Mouse (Mus musculus) hindbrain, embryonic 11.5 days (tissue): ENCODE results near the gene Rnf207. TPM values are rescaled to one million over a fixed set of nuclear protein-coding genes. Genes with fewer than 3 reads are reported as not detected.

Experiments used
- ATAC-seq: fragments of 200-750 bp; cut with Nextera tagmentation; 2 replicates; pipeline ENCODE4 v1.8.0; 2017; ENCODE audit warnings: mild to moderate bottlenecking, moderate TSS enrichment, moderate library complexity; ENCODE audit not compliant: low FRiP score
- DNase-seq: peaks from one replicate; pipeline ENCODE4 v3.0.0-alpha.2; 2015; ENCODE audit warnings: low spot score
- H3K27ac ChIP-seq: fragments of 300-500 bp; sonication (generic); 2 replicates; pipeline ENCODE4 v1.5.1; 2014; ENCODE audit warnings: mild to moderate bottlenecking, low read depth, low read length
- H3K27me3 ChIP-seq: fragments of 300-500 bp; sonication (generic); 2 replicates; pipeline ENCODE4 v1.6.1; 2014; ENCODE audit warnings: mild to moderate bottlenecking, low read length, moderate library complexity, mixed read lengths; ENCODE audit not compliant: control insufficient read depth, insufficient read depth
- H3K36me3 ChIP-seq: fragments of 300-500 bp; sonication (generic); 2 replicates; pipeline ENCODE4 v1.6.1; 2014; ENCODE audit warnings: mild to moderate bottlenecking, low read length, moderate library complexity, mixed read lengths; ENCODE audit not compliant: control insufficient read depth, insufficient read depth
- H3K4me1 ChIP-seq: fragments of 300-500 bp; sonication (generic); replicated peaks from 2 replicates; pipeline ENCODE4 v1.6.1; 2014; ENCODE audit warnings: low read length, mixed read lengths; ENCODE audit not compliant: control insufficient read depth, insufficient read depth
- H3K4me2 ChIP-seq: fragments of 300-500 bp; sonication (generic); replicated peaks from 2 replicates; pipeline ENCODE4 v1.6.1; 2014; ENCODE audit warnings: mild to moderate bottlenecking, low read depth, low read length
- H3K4me3 ChIP-seq: fragments of 300-500 bp; sonication (generic); 2 replicates; pipeline ENCODE4 v1.5.1; 2014; ENCODE audit warnings: low read depth, low read length
- H3K9ac ChIP-seq: fragments of 300-500 bp; sonication (generic); 2 replicates; pipeline ENCODE4 v1.6.1; 2014; ENCODE audit warnings: low read depth, low read length
- H3K9me3 ChIP-seq: fragments of 300-500 bp; sonication (generic); 2 replicates; pipeline ENCODE4 v1.6.1; 2016; ENCODE audit warnings: low read length; ENCODE audit not compliant: control insufficient read depth
- WGBS: fragments of 180-500 bp; shearing (Covaris S2); extraction: QIAGEN DNeasy Blood & Tissue Kit; methylation state at CpG from one replicate; pipeline ENCODE4 v1.1.7; 2014; 5-methylcytosine and 5-hydroxymethylcytosine counted together
- polyA plus RNA-seq: library from polyadenylated mRNA; unstranded; fragments of >200 nt; fragmentation: Nextera tagmentation; extraction: Ambion mirVana; gene quantifications from 2 replicates; pipeline ENCODE4 v1.2.1, GENCODE M21; 2014

Rnf207 gene
- polyA plus RNA-seq, 1 experiment from 2014 or later: 1.5 TPM

DNA sequence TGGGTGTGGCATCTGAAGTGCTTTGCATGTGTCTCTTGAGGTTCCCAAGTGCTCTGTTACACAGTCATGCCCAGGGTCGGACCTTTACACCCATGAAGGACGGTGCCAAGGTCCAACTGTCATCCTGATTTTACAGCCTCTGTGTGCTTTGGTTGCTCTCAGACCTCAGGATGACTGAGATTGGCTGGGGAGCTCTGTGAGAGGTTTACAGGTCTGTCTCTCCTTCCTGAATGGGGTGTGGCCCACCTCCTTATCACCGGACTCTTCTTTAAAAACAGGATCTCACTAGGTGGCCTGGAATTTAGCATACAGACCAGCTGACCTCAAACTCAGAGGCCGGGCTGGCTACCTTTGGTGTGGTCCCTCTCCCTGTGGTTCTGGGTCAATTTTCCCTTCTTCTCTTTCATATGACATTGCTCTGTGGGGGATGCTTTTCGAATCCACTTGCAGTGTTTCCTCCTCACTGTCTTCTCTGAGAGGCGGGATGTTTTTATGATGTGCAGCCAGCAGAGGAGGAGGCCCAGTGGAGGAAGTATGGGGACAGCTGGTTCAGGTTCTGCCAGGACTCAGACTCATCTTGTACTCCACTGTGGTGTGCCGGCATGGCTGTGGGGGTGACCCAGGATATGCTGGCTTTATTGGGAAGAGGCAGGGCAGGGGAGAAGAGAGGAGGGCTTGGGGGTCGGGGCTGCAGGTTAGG is 32.1 kb upstream of the Rnf207 start:
- DNase-seq (no peak), ATAC-seq (no peak)
- 41% methylated on average over 8 of the region's 8 CpGs for WGBS
- no peaks in the 10 kb centered on the region for H3K4me1 ChIP-seq
- H3K27ac ChIP-seq: no peak overlapping the region
- H3K9me3 ChIP-seq: no peaks in the 10 kb centered on the region
- no peaks in the 10 kb centered on the region for H3K36me3 ChIP-seq
- H3K4me3 ChIP-seq: no peak overlapping the region
- H3K4me2 ChIP-seq: no peak overlapping the region
- H3K27me3 ChIP-seq: peaks cover 11% of the 10 kb centered on the region
- H3K9ac ChIP-seq: no peak overlapping the region

GRCm38 (mm10) chr4:152349837-152350381 is 31.1 kb upstream of the Rnf207 start:
- H3K4me3 ChIP-seq: no peak overlapping the region
- H3K36me3 ChIP-seq: no peaks in the 10 kb centered on the region
- 15% methylated on average over 16 of the region's 17 CpGs for WGBS
- ATAC-seq (no peak), DNase-seq (peak; percentile 40)
- H3K9ac ChIP-seq: no peak overlapping the region
- H3K27ac ChIP-seq: no peak overlapping the region
- H3K4me1 ChIP-seq: no peaks in the 10 kb centered on the region
- no peaks in the 10 kb centered on the region for H3K9me3 ChIP-seq
- H3K4me2 ChIP-seq: no peak overlapping the region; the same call in 1 of the 2 replicates
- H3K27me3 ChIP-seq: peaks cover 11% of the 10 kb centered on the region

DNA sequence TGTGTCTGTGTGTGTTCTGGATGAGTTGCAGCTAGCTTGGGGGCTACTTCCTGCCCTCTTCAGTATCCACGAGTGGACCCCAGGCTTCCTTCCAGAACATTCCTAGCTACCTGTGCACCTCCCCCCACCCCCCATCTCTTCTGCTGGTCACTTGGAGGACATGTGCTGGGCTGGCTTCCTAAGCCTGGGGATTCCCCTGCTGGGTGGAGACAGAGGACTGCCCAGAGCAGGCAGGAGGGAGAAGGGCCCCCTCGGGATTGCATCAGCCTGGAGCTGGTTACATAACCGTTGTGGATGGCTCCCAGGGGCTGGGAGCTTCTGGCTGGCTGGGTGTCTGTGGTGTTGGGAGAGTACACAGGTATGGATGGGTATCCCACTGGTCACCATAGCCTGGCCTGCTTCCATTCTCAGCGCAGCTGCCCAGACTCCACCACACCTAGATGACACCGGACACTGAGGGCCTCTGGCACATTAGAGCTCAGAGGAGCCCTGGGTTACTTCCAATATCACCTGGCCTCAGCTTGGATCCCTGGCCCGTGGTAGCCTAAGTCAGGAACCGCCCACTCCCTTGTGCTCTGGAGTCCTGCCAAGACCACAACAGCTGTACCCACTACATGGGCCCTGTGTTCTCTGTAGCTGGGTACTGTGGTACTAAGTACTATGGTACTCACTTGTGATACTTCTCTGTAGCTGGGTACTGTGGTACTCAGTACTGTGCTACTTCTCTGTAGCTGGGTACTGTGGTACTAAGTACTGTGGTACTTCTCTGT is 26.5 kb upstream of the Rnf207 start:
- no peaks in the 10 kb centered on the region for H3K36me3 ChIP-seq
- H3K9ac ChIP-seq: no peak overlapping the region
- ATAC-seq: no peak
- no peak overlapping the region for H3K4me3 ChIP-seq
- no peak overlapping the region for H3K4me2 ChIP-seq
- H3K9me3 ChIP-seq: no peaks in the 10 kb centered on the region
- no peak overlapping the region for H3K27ac ChIP-seq
- WGBS: 60% methylated on average over 7 of the region's 7 CpGs
- no peaks in the 10 kb centered on the region for H3K4me1 ChIP-seq
- peaks cover 10% of the 10 kb centered on the region for H3K27me3 ChIP-seq
- no peak for DNase-seq

GRCm38 (mm10) chr4:152344651-152345050 is 25.9 kb upstream of the Rnf207 start:
- no peak for ATAC-seq
- DNase-seq: no peak
- WGBS: 66% methylated on average over 7 of the region's 7 CpGs
- Histone ChIP-seq H3K4me3 (no peak overlapping the region), H3K27ac (no peak overlapping the region), H3K4me2 (no peak overlapping the region), H3K9ac (no peak overlapping the region), H3K27me3 (peaks cover 16% of the 10 kb centered on the region), H3K4me1 (peaks cover under 1% of the 10 kb centered on the region; the same call in 1 of the 2 replicates), H3K36me3 (no peaks in the 10 kb centered on the region), H3K9me3 (no peaks in the 10 kb centered on the region)

DNA sequence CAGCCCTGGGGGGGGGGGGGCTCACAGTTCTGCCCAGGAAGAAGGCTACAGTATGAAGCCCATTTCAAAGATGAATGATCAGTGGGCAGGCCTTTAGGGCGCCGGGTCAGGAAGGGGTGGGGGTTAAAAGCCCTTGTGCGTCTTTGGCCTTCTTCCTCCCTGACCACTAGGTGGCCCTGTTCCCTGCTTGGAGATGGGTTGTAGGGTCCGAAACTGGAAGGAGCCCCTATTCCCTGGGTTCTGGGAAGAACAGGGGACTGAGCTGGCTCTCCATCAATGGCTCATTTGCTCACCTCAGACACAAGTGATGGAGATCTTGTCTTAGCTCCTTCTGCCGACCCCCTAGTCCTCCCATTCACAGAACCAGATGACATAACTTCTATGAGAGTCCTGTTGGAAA is 24.5 kb upstream of the Rnf207 start:
- Histone ChIP-seq H3K27ac (no peak overlapping the region), H3K9ac (no peak overlapping the region), H3K4me1 (peaks cover 9% of the 10 kb centered on the region), H3K4me2 (no peak overlapping the region), H3K4me3 (no peak overlapping the region), H3K36me3 (no peaks in the 10 kb centered on the region), H3K9me3 (no peaks in the 10 kb centered on the region), H3K27me3 (peaks cover 30% of the 10 kb centered on the region)
- 13% methylated on average over 5 of the region's 5 CpGs for WGBS
- ATAC-seq: peak; percentile 3; the same call in 1 of the 2 replicates
- peak; percentile 70 for DNase-seq

- WGBS: 35% methylated on average over 15 of the region's 15 CpGs
- Histone ChIP-seq H3K27ac (no peak overlapping the region), H3K9ac (no peak overlapping the region), H3K4me3 (no peak overlapping the region), H3K27me3 (peaks cover 38% of the 10 kb centered on the region), H3K36me3 (no peaks in the 10 kb centered on the region), H3K9me3 (no peaks in the 10 kb centered on the region), H3K4me1 (peaks cover 9% of the 10 kb centered on the region), H3K4me2 (no peak overlapping the region)
- DNase-seq: no peak
- ATAC-seq: no peak
Observed at GRCm38 (mm10) chr4:152340584-152341284, 21.9 kb upstream of the Rnf207 start.

DNA sequence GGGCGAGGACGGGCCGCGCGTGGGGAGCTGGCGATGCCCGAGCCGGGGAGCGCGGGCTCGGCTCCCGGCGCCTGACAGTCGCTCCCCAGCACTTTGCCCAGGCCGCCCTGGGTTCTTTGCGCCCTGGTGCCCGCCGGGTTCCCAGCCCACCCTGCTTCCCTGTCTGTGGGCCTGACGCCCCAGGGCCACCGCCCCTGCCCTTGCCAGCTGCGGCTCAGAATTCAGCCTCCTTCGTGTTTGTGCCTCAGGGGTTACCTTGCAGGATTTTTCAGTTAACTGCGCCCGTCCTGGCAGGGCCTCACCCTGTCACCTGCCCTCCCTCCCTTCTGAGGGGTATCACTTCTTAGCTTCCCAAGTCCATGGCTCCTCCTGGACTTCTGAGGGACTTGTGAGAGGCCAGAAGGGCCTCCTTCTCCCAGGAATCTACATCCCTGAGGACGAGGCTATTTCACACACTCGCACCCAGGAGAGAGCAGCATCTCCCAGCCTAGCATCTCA is 20.5 kb upstream of the Rnf207 start:
- peaks cover 38% of the 10 kb centered on the region for H3K27me3 ChIP-seq
- 1% methylated on average over 12 of the region's 26 CpGs for WGBS
- ATAC-seq: 0 out of 2 replicates have a peak, but pooled peaks have one; percentile 8
- peak overlapping the region; percentile 62 for H3K9ac ChIP-seq
- peak overlapping the region; percentile 99 for H3K4me2 ChIP-seq
- H3K36me3 ChIP-seq: no peaks in the 10 kb centered on the region; the same call in 1 of the 2 replicates
- no peaks in the 10 kb centered on the region for H3K9me3 ChIP-seq
- H3K4me1 ChIP-seq: peaks cover 9% of the 10 kb centered on the region
- no peak overlapping the region for H3K27ac ChIP-seq
- DNase-seq: peak; percentile 29
- peak overlapping the region; percentile 46 for H3K4me3 ChIP-seq
